Mouse (Mus musculus) ES-Bruce4 (cell line): ENCODE data around the gene Tmem248.

Experiments used
- CTCF ChIP-seq: IDR thresholded peaks from one replicate; pipeline ENCODE4 v1.8.1; 2011; ENCODE audit warnings: low read depth, low read length
- EP300 ChIP-seq: IDR thresholded peaks from 2 replicates; pipeline ENCODE4 v1.6.1; 2011; ENCODE audit warnings: low read depth, low read length; ENCODE audit not compliant: insufficient read depth
- POLR2A ChIP-seq: IDR thresholded peaks from one replicate; pipeline ENCODE4 v1.8.1; 2011; ENCODE audit warnings: low read length; ENCODE audit not compliant: insufficient read depth

- TF ChIP-seq CTCF (no peak), POLR2A (no peak), EP300 (no peak)
These were observed 61.2 kb downstream of the Tmem248 start for GRCm38 (mm10) chr5:130278011-130278472.
